Mouse (Mus musculus): Measurements from ENCODE around the gene Atoh7. TPM values are rescaled to one million over a fixed set of nuclear protein-coding genes. Genes with fewer than 3 reads are reported as not detected.

Atoh7 gene
- polyA plus RNA-seq, 1 experiment from 2014 or later: not detected

DNA sequence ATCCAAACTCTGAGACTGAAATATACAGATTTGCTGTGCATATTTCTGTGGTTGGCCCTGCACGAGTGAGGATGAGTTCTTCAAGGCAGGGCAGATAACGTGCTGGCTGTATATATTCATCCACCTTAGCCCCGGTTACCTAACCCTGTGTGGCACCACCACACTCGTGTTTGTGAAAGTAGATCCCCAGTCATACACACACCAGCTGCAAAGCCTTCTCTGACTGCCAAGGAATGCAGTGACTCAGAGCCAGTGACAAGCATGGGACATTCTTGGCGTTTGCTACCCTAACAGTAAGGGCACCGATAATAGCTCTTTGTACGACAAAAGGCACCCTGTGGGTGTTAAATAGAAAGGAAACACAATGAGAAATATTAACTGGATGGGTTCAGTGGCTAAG is 28.8 kb downstream of the Atoh7 start:
- H3K4me3 ChIP-seq (replicated peaks): no peak overlapping the region
- WGBS: 73% methylated on average over 7 of the region's 7 CpGs
- no peak overlapping the region for H3K27ac ChIP-seq
- ATAC-seq: no peak
- no peaks in the 10 kb centered on the region for H3K4me1 ChIP-seq (replicated peaks)
- H3K9me3 ChIP-seq: no peaks in the 10 kb centered on the region
- no peaks in the 10 kb centered on the region for H3K27me3 ChIP-seq (replicated peaks)
- H3K36me3 ChIP-seq: no peaks in the 10 kb centered on the region
- no peak overlapping the region for H3K9ac ChIP-seq
- H3K4me2 ChIP-seq (replicated peaks): no peak overlapping the region

- H3K4me1 ChIP-seq (replicated peaks): no peaks in the 10 kb centered on the region
- no peak for ATAC-seq
- H3K27me3 ChIP-seq (replicated peaks): no peaks in the 10 kb centered on the region
- H3K9me3 ChIP-seq: no peaks in the 10 kb centered on the region
- 70% methylated on average over 7 of the region's 7 CpGs for WGBS
- no peak overlapping the region for H3K4me2 ChIP-seq (replicated peaks)
- no peak overlapping the region for H3K4me3 ChIP-seq (replicated peaks)
- no peaks in the 10 kb centered on the region for H3K36me3 ChIP-seq
- no peak overlapping the region for H3K27ac ChIP-seq
- no peak overlapping the region for H3K9ac ChIP-seq
Measured at GRCm38 (mm10) chr10:63130500-63130899, 31.0 kb downstream of the Atoh7 start.

DNA sequence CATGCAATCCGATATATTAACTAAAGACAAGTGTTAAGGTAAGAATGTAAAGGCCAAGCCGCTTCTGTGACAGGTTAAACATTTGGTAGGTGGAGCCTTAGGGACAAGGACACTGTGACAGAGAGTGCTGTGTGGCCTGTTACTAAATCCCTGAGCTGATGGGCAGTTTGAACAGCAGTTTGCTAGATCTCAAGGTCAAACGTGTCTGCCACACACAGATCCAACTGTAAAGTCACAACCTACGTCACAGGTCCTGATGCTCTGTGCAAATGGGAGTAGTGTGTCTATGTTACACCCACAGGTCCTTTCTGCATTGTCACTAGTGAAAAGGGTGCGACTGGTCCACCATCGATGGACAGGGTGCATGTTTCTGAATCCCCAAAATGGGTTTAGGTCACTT is 32.9 kb downstream of the Atoh7 start:
- H3K9ac ChIP-seq: no peak overlapping the region
- no peak overlapping the region for H3K27ac ChIP-seq
- no peaks in the 10 kb centered on the region for H3K9me3 ChIP-seq
- H3K4me1 ChIP-seq (replicated peaks): no peaks in the 10 kb centered on the region
- no peaks in the 10 kb centered on the region for H3K27me3 ChIP-seq (replicated peaks)
- 84% methylated on average over 6 of the region's 6 CpGs for WGBS
- H3K36me3 ChIP-seq: no peaks in the 10 kb centered on the region
- no peak for ATAC-seq
- H3K4me3 ChIP-seq (replicated peaks): no peak overlapping the region
- no peak overlapping the region for H3K4me2 ChIP-seq (replicated peaks)

DNA sequence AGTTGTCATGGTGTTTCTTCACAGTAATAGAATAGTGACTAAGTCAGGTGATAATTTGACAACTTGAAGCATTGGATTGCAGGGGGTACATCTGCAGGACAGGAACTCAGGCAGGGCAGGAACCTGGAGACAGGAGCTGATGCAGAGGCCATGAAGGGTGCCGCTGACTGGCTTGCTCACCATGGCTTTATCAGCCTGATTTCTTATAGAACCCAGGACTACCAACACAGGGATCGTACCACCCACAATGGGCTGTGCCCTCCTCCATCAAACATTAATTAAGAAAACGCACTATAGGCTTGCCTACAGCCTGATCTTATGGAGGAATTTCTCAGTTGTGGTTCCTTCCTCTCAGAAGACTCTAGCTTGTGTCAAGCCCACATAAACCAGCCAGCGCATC is 33.9 kb downstream of the Atoh7 start:
- WGBS: 89% methylated on average over 4 of the region's 4 CpGs
- Histone ChIP-seq H3K4me3 (replicated peaks) (no peak overlapping the region), H3K27ac (no peak overlapping the region), H3K27me3 (replicated peaks) (no peaks in the 10 kb centered on the region), H3K36me3 (no peaks in the 10 kb centered on the region), H3K9me3 (no peaks in the 10 kb centered on the region), H3K4me2 (replicated peaks) (no peak overlapping the region), H3K4me1 (replicated peaks) (no peaks in the 10 kb centered on the region), H3K9ac (no peak overlapping the region)
- ATAC-seq: no peak

DNA sequence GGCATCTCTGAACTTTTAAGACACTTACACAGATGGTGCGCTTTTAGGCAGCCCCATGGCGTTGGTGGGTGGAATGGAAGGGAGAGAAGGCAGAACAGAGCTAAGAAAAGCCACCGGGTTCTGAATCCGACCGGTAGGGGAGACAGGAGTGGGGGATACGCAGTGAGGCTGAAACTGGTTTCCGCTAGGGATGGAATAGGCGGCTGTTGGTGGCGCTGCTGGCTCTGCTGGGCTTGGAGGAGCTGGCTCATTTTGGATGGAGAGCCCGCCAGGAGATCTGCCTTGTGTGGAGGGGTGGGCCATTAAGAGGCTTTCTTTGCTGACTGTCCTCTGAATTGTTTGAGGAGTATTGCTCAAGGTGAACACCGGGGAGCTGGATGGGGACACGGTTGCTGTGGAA is 36.2 kb downstream of the Atoh7 start:
- Histone ChIP-seq H3K27me3 (replicated peaks) (no peaks in the 10 kb centered on the region), H3K36me3 (no peaks in the 10 kb centered on the region), H3K4me3 (replicated peaks) (no peak overlapping the region), H3K9me3 (no peaks in the 10 kb centered on the region), H3K27ac (no peak overlapping the region), H3K4me1 (replicated peaks) (no peaks in the 10 kb centered on the region), H3K9ac (no peak overlapping the region), H3K4me2 (replicated peaks) (no peak overlapping the region)
- WGBS: 52% methylated on average over 12 of the region's 12 CpGs
- no peak for ATAC-seq

DNA sequence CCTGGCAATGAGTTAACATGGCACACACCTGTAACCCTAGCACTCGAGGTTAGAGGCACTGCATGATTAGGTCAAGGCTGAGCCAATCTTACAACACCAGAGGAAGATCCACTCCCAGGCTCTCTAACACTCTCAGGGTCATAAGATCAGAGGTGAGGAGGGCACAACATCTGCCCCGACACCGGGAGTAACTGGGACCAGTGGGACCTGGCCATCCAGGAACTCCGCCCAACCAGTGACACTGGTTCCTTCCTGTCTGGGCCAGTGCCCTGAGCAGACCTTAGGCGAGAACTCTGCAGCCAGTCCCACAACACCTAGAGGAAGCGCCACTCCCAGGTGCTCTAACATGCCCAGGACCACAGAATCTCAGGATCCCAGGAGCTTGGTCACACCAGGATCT is 37.0 kb downstream of the Atoh7 start:
- H3K4me1 ChIP-seq (replicated peaks): no peaks in the 10 kb centered on the region
- ATAC-seq: no peak
- H3K9me3 ChIP-seq: no peaks in the 10 kb centered on the region

GRCm38 (mm10) chr10:63142660-63143059 is 43.2 kb downstream of the Atoh7 start:
- Histone ChIP-seq H3K9me3 (no peaks in the 10 kb centered on the region), H3K27ac (no peak overlapping the region)
- WGBS: 61% methylated on average over 13 of the region's 13 CpGs

More for the DNA sequence above, 37.0 kb downstream of the Atoh7 start:
- Histone ChIP-seq H3K27ac (no peak overlapping the region), H3K9ac (no peak overlapping the region), H3K27me3 (replicated peaks) (no peaks in the 10 kb centered on the region), H3K4me2 (replicated peaks) (no peak overlapping the region), H3K36me3 (no peaks in the 10 kb centered on the region), H3K4me3 (replicated peaks) (no peak overlapping the region)
- WGBS: 77% methylated on average over 6 of the region's 6 CpGs

More at GRCm38 (mm10) chr10:63142660-63143059, 43.2 kb downstream of the Atoh7 start:
- no peak overlapping the region for H3K9ac ChIP-seq
- ATAC-seq: peak; percentile 55; the same call in 1 of the 2 replicates
- H3K4me1 ChIP-seq (replicated peaks): no peaks in the 10 kb centered on the region
- no peaks in the 10 kb centered on the region for H3K27me3 ChIP-seq (replicated peaks)
- no peaks in the 10 kb centered on the region for H3K36me3 ChIP-seq
- no peak overlapping the region for H3K4me3 ChIP-seq (replicated peaks)
- no peak overlapping the region for H3K4me2 ChIP-seq (replicated peaks)

Other genes starting within 250 kb of the Atoh7 start
- gene Tet1, start 190.7 kb upstream of the Atoh7 start, polyA plus RNA-seq (2015; fragmentation: Nextera tagmentation; extraction: Ambion mirVana): 14.4 and 18.3 TPM in 2 replicates
- gene Slc25a16, start 179.0 kb upstream of the Atoh7 start, polyA plus RNA-seq (2015; fragmentation: Nextera tagmentation; extraction: Ambion mirVana): 12.5 and 13.4 TPM in 2 replicates
- gene Dna2, start 152.6 kb upstream of the Atoh7 start, polyA plus RNA-seq (2015; fragmentation: Nextera tagmentation; extraction: Ambion mirVana): 21.7 and 22.0 TPM in 2 replicates
- 20.3 and 20.7 TPM in 2 replicates for gene Rufy2, start 119.4 kb upstream of the Atoh7 start, polyA plus RNA-seq (2015; fragmentation: Nextera tagmentation; extraction: Ambion mirVana)
- gene Hnrnph3, start 75.4 kb upstream of the Atoh7 start, polyA plus RNA-seq (2015; fragmentation: Nextera tagmentation; extraction: Ambion mirVana): 73.6 and 75.4 TPM in 2 replicates
- 5.7 and 6.8 TPM in 2 replicates for gene Pbld2, start 75.3 kb upstream of the Atoh7 start, polyA plus RNA-seq (2015; fragmentation: Nextera tagmentation; extraction: Ambion mirVana)
- 2.6 and 6.4 TPM in 2 replicates for gene Pbld1, start 39.5 kb upstream of the Atoh7 start, polyA plus RNA-seq (2015; fragmentation: Nextera tagmentation; extraction: Ambion mirVana)
- 0.04 and 0.08 TPM in 2 replicates for gene Mypn, start 104.3 kb downstream of the Atoh7 start, polyA plus RNA-seq (2015; fragmentation: Nextera tagmentation; extraction: Ambion mirVana)
- 30.2 and 33.3 TPM in 2 replicates for gene Herc4, start 144.2 kb downstream of the Atoh7 start, polyA plus RNA-seq (2015; fragmentation: Nextera tagmentation; extraction: Ambion mirVana)

All from intestine, embryonic 15.5 days (tissue).